Mouse (Mus musculus) CH12.LX (cell line): ENCODE data around the gene Wdr91.

ENCODE experiments used
- BHLHE40 ChIP-seq: IDR thresholded peaks from 2 replicates; pipeline ENCODE4 v1.6.1; 2011; ENCODE audit warnings: mild to moderate bottlenecking, low read depth, low read length, improper control_type of control experiment
- CTCF ChIP-seq, 2 experiments: IDR thresholded peaks in 1 of 2; conservative IDR thresholded peaks in 1 of 2; 2 replicates each; pipeline ENCODE4 v1.5.1; 2011 to 2012; ENCODE audit warnings: low read depth in 2 of 2, low read length in 2 of 2, improper control_type of control experiment in 1 of 2, inconsistent platforms in 1 of 2, mild to moderate bottlenecking in 1 of 2, moderate library complexity in 1 of 2
- ELF1 ChIP-seq: IDR thresholded peaks from 2 replicates; pipeline ENCODE4 v1.6.1; 2014; ENCODE audit warnings: low read depth, mild to moderate bottlenecking, inconsistent platforms, low read length, improper control_type of control experiment
- EP300 ChIP-seq: IDR thresholded peaks from 2 replicates; pipeline ENCODE4 v1.6.1; 2011; ENCODE audit warnings: low read length, improper control_type of control experiment
- HCFC1 ChIP-seq: IDR thresholded peaks from 2 replicates; pipeline ENCODE4 v1.6.1; 2012; ENCODE audit warnings: low read depth, mild to moderate bottlenecking, inconsistent platforms, low read length, improper control_type of control experiment
- MAX ChIP-seq: IDR thresholded peaks from 2 replicates; pipeline ENCODE4 v1.6.1; 2011; ENCODE audit warnings: low read length, improper control_type of control experiment
- MAZ ChIP-seq: IDR thresholded peaks from 2 replicates; pipeline ENCODE4 v1.6.1; 2012; ENCODE audit warnings: low read depth, mild to moderate bottlenecking, inconsistent platforms, low read length, improper control_type of control experiment, moderate library complexity
- NRF1 ChIP-seq: IDR thresholded peaks from 2 replicates; pipeline ENCODE4 v1.6.1; 2014; ENCODE audit warnings: low read depth, mild to moderate bottlenecking, inconsistent platforms, low read length, improper control_type of control experiment, moderate library complexity
- POLR2A ChIP-seq: IDR thresholded peaks from 2 replicates; pipeline ENCODE4 v1.6.1; 2011; ENCODE audit warnings: low read depth, mild to moderate bottlenecking, improper control_type of control experiment, low read length
- RAD21 ChIP-seq: IDR thresholded peaks from 2 replicates; pipeline ENCODE4 v1.6.1; 2011; ENCODE audit warnings: low read depth, mild to moderate bottlenecking, low read length, improper control_type of control experiment, moderate library complexity
- SIN3A ChIP-seq: IDR thresholded peaks from 2 replicates; pipeline ENCODE4 v1.6.1; 2012; ENCODE audit warnings: low read length, improper control_type of control experiment, inconsistent platforms
- ZMIZ1 ChIP-seq: IDR thresholded peaks from 2 replicates; pipeline ENCODE4 v1.6.1; 2012; ENCODE audit warnings: low read depth, mild to moderate bottlenecking, inconsistent platforms, low read length, improper control_type of control experiment
- ZNF384 ChIP-seq: IDR thresholded peaks from 2 replicates; pipeline ENCODE4 v1.6.1; 2012; ENCODE audit warnings: low read depth, low read length, improper control_type of control experiment, inconsistent platforms

GRCm38 (mm10) chr6:34884724-34885123, 26.0 kb downstream of the Wdr91 start:
- TF ChIP-seq ZNF384 = no peak
- TF ChIP-seq CTCF (conservative IDR thresholded peaks at IDR 0.05 in 1 of 2, IDR thresholded peaks at IDR 0.05 in 1 of 2; ENCODE audit: low read depth in 2 of 2, low read length in 2 of 2) = no peak
- no peak for TF ChIP-seq MAZ
- no peak for TF ChIP-seq POLR2A
- TF ChIP-seq HCFC1 = no peak
- no peak for TF ChIP-seq ELF1
- TF ChIP-seq RAD21 = no peak
- TF ChIP-seq EP300 = no peak
- TF ChIP-seq BHLHE40 = no peak
- no peak for TF ChIP-seq ZMIZ1
- no peak for TF ChIP-seq SIN3A
- no peak for TF ChIP-seq NRF1
- TF ChIP-seq MAX = no peak
